Mouse (Mus musculus) urinary bladder, postnatal 14 days (tissue): ENCODE measurements around the gene Tbc1d13.
A peak's percentile ranks its signal among the peaks of the same experiment; 100 is the strongest.

Experiments
- DNase-seq: peaks from one replicate; pipeline ENCODE4 v3.0.0; 2021; ENCODE audit warnings: low spot score

The Tbc1d13 gene

DNA sequence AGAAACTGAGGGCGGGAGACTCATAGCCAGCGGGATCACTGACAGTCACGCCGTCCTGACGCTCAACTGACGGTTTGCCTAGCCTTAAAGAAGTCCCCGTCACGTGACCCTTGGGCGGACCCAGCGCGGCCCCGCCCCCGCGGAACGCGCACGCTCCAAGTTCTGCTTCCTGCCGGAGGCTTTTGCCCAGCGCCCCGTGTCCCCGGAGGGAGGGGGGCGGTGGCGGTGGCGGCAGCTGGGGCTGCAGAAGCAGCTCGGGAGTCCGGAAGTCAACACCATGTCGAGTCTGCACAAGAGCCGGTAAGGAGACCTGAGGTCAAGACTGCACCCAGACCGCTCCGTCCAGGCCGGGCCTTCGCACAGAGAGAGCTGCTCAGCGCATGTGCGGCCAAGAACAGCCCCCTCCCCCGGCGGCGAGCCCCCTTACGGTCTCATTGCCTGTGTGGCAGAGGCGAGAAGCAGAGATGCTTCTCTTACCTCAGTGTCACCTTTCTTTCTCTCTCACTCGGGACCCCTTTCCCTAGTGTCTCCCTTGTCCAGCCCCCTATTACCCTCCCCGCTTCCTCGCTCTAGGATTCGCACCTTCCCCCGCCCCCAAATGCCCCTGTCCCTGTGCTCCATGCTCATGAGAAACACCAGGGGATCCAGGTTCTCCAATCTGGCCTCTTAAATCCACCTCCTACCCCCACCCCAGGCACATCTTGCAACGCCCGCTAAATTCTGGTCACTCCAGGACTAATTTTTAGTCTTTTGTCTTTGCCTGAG is at the start of gene Tbc1d13:
Tbc1d13 (plus strand) TSS at position 134 of the 765 bp plus-strand sequence.
- DNase-seq, result peak; percentile 97

DNA sequence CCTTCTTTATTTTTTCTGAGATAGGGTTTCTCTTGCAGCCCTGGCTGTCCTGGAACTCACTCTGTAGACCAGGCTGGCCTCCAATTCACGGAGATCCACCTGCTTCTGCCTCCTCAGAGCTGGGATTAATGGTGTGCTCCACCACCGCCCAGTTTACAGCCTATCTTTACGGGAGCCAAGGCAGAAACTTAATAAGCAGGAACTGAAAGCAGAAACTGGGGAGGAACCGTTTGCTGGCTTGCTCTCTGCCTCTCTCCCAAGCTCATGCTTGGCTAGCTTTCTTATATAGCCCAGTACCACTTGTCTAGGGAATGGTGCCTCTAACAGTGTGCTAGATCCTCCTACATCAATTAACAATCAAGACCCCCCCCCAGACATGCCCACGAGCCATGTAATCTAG is 49.4 kb upstream of the Tbc1d13 start:
- DNase-seq, result no peak

DNA sequence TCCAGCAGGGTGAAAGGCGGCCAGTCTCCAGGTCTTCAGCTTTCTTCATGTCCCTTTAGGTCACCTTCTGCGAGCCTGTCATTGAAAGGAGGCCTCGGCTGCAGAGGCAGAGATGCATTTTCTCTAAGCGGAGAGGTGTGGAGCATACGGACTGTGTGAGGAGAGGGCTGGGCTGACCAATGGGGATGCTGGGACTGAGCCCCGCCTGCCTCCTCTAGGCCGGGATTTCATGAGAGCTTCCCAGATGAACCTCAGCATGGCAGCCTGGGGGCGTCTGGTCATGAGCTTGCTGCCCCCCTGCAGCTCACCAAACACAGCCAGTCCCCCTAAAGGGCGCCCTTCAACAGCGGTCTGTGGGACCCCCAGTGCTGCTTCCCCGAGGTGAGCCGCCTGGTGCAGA is 48.9 kb upstream of the Tbc1d13 start:
- DNase-seq, result no peak

DNA sequence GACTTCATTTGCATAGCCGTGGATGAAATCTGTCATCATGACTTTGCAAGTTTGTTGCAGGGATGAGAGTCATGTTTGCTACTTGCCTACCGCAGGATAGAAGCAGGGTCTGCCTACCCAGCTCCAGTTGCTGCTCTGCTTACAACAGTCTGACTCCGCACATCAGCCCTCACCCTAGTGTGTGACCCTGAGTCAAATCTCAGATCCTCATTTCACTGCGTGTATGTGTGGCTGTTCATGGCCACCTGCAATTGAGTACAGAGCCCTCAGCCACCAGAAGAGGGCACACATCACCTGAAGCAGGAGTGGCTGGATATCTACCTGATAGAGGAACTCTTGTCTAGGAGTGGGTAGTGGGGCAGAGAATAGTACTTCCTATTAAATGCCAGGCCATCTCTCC is 46.2 kb upstream of the Tbc1d13 start:
- DNase-seq, result no peak

DNA sequence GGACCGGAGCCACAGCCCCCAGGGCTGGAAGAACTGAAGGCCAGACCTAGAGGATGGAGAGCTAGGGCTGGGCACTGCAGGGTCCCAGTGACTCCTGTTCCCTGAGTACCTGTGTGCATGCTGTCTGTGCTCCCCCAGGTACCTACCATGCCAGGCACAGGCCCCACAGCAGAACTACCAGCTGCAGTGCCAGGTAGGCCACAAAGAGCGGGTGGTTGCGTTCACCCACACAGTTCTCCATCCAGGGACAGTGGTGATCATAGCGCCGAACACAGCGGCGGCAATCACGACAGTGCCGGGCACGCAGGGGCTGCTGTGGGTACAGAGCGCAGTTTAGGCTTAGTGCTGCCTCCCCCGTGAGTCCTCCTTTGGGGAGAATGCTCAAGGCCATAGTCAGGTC is 42.0 kb upstream of the Tbc1d13 start:
- DNase-seq, result no peak

DNA sequence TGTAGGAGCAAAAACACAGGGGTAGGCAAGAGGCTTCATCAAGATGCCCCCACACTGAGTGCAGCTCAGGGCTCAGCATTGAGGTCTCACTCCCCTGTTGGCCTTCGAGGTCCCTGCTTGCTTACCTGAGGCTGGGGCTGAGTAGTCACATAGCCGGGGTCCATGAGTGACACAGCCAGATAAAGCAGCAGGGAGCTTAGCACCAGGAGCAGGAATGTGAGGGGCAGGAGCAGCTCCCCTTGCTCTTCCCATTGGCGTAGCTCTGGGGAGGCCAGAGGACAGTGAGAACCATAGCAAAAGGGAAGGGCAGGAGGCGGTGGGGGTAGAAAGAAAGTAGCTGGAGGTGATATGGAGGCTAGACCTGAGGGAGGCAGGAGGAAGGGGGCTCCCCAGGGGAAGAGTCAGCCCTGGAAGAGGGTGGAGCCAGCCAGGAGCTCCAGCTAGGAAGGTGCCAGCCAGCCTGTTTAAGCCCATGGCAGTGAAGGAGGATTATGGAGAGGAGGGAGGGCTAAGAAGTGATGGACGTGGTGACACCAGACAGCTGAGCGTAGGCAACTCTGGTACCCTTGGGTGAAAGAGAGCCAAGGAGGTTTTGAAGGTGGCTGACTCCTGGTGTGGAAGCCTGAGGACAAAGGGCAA is 41.1 kb upstream of the Tbc1d13 start:
- no peak for DNase-seq

DNA sequence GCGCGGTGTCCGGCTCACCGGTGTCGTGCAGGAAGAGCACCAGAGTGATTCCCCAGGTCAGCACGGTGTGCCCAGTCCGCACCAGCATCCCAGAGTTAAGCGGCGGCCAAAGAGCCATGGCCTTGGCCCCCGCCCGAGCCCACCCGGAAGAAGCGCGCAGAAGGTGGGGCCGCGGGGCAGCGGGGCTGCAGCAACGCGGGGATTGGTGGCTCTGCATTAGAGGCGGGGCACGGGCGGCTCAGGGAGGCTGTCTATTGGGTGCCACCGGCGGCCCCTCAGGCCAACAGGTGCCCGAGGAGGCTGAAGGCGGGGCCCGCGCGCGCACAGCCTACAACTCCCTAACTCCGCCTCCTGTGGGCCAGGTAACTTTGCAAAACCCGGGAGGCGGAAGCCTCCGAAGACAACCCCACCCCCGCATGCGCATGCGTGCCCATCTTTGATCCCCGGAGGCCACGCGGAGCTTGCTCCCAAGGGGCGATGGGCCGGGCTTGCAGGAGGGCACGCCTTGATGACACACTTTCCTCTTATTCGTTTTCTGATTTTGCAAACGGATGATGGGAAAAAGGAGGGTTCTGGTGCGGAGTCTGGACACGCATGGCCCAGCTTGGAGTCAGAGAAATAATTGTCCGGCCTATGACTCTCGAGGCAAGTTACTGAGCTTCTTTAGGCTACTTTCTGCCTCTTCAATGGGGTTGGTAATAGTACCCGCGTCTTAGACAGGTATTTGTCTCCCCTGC is 39.9 kb upstream of the Tbc1d13 start, which contains the start of gene Zdhhc12:
Zdhhc12 (minus strand) TSS at position 178 of the 737 bp plus-strand sequence.
- peak; percentile 98 for DNase-seq

DNA sequence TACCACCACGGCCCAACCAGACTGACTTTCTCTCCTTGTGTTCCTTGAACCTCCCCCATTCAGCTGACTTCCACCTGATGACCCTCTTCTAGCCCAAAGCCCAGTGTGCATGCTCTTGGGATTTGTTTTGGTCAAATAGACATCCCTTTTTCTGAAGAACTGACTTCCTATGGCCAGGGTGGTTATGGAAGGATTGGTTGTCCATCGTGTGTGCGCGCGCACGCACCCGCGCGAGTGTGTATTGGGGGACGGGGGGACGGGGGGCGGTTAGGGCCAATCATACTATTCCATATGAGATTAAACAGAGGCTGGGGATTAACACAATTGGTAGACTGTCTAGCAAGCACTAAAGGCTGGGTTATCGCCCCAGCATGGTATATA is 39.3 kb upstream of the Tbc1d13 start:
- no peak for DNase-seq

DNA sequence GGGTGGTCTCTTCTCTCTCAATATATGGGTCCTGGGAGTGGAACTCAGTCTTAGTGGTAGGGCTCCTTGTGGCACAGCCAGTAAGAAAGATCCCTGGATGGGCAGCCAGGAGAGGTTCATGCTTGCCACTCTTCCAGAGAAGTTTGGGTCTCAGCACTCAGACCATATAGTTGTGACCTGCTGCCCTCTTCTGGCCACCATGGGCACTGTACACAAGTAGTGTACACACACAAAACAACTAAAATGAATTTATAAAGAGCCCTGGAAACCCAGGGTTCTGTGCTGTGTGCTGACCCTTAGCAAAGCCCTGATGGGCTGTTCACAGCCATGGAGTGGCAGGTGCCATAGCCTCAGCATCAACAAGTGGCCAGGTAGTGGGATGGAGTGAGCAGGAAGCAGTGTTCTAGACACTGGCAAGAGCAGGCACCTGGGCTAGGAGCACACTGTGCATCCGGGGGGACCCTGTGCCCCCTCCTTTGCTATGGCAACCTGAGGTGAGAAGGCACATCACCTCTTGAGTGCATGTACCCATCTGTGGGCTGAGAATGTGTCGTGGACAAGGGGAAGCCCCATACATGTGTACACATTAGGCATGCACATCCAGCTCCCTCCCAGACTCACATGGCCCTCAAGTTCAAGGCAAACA is 37.5 kb upstream of the Tbc1d13 start:
- DNase-seq, result peak; percentile 67

DNA sequence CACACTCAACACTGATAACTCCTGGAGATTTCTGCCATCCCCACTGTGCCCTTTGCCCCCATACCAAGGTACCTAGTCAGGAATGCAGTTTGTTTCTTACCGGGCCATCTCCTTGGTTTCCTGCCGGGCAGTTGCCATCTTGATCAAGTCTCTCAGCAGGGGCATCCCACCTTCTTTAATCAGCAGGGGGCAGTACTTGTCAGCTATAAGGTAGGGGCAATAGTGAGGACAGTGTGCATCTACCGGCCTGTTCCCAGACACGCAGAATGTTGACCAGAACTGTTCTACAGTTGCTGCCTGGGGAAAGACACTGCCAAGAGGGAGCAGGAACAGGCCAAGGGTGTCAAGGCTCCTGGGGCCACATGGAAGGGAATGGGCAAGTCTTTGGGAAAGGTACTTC is 33.3 kb upstream of the Tbc1d13 start:
- DNase-seq, result no peak

DNA sequence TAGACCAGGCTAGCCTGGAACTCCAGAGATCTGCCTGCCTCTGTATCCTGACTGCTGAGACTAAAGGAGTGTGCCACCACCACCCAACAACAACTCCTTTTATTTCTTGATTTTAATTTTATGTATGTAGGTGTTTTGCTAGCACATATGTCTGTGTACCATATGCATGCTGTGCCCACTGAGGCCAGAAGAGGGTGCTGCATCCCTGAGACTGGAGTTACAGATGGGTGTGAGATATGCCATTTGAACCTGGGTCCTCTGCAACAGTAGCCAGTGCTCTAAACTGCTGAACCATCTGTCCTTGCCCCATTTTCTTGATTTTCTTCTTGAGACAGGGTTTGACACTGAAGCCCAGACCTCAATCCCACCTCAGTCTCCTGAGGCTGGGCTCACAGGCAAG is 27.2 kb upstream of the Tbc1d13 start:
- DNase-seq, result peak; percentile 59

DNA sequence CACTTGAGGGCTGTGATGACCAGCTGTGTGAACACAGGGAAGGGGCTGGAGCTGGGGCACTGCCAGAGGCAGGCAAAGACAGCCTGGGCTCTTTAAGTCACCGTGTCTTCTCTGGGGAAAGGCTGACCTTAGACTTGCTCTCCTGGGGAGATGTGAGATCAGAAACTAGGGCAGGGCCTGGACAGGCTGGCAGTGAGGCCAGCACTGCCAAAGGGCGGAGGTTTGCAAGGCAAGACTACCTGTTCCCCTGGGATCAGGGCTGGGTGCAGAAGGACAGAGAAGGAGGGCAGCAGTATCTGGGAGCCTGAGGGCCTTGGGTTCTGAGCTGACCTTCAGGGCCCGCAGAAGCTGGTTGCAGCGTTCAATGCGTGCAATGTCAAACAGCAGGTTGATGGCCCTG is 25.9 kb upstream of the Tbc1d13 start:
- no peak for DNase-seq

DNA sequence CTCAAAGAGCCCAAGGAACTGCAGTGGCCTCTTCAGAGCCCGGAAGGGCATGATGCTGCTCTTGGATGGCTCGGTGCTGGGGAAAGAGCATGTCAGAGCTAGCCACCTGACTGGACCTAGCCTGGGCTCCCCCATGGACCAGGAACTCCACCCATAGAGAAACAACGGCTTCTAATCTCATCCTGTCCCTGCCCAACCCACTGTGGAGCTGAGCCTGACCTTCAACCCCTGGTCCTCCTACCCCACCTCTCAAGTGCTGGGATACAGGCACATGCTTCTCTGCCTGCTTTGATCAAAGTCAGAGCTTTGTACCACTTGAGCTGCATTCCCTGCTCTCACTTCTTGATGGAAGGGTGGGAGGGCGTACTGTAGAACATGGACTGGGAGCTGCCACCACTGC is 25.3 kb upstream of the Tbc1d13 start:
- no peak for DNase-seq

DNA sequence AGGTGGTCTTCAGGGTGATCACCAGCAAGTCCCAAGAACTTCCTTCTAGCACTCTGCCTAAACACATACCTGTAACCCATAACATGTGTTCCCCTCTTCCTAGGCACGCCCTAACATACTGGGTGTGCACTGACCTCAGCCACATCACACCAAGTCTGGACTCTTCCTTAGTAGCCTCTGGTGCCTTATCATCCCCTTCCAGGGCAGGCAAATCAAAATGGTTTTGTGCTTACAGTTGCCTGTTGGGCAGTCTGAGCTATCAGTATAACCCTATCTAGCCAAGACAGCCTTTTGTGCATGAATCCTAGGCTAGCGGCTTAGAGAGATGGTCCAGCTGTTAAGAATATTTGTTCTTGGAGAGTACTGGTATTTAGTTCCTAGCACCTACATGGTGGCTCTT is 22.0 kb upstream of the Tbc1d13 start:
- no peak for DNase-seq

DNA sequence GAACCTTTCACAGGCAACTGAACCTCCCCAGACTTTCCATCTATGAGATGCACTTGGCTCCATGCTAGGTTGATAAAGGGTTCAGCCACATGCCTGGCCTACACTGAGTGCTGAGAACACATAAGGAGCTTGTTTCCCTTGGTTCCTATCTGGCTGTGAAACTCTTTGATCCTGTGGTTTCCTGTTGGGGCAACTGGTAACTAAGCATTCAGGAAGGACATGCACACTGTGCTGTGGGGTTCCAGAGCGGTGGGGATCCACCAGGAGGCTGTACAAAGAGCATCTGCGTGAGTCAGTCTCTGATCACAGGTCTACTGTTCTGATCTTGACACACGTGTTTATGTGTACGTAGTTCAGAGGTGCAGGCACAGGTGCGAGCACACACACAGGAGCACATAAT is 21.0 kb upstream of the Tbc1d13 start:
- DNase-seq, result no peak

DNA sequence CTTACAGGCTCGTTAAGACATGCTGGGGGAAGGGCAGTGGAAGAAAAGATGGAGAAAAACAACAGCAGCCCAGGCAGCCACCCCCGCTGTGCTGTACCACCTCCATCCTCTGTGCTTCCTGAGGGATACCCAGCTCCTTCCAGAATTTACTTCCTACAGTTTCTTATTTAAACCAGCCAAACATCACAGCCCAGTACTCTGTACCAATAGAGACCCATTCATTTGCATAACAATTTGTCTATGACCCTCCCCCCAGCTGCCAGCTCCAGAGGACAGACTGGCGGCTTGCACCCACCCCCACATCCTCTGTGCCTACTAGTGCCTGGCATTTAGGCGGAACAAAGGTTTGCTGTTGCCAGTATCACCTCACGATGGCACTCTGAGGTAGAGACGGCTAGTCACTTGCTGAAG is 13.9 kb upstream of the Tbc1d13 start:
- DNase-seq, result no peak

DNA sequence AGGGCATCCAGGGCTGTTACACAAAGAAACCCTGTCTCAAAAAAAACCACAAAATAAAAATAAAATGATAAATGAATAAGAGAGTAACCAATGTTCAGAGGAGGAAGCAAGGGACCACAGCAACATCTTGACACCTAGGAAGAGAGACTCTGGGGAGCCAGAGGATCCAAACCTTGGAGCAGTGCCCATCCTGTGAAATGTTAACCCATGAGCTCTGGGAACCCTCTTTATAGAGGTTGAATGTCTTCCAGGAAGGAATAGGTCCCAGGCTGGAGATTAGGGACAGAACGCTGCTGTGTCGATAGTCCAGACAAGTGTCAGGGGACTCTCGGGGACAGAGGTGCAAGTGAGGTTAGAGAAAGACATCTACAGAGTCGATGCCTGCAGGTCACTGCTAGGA is 13.3 kb upstream of the Tbc1d13 start:
- DNase-seq, result no peak

DNA sequence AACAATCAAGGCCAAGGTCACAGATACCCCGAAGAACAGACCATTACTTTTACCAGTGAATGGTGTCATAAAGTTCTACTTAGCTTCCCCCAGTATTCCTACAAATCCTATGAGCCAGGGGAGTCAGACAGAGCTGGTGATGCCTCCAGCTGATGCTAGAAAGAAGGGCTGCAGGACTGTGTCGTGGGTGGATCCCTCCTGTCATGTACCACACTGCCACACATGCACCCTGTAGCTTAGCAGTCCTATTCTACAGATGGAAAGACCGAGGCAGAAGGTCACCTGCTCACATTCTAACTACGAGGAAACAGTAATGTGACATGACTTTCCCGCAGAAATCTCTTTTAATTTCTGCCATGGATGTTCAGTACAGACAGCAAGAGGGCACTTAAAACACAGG is 10.8 kb upstream of the Tbc1d13 start:
- no peak for DNase-seq

DNA sequence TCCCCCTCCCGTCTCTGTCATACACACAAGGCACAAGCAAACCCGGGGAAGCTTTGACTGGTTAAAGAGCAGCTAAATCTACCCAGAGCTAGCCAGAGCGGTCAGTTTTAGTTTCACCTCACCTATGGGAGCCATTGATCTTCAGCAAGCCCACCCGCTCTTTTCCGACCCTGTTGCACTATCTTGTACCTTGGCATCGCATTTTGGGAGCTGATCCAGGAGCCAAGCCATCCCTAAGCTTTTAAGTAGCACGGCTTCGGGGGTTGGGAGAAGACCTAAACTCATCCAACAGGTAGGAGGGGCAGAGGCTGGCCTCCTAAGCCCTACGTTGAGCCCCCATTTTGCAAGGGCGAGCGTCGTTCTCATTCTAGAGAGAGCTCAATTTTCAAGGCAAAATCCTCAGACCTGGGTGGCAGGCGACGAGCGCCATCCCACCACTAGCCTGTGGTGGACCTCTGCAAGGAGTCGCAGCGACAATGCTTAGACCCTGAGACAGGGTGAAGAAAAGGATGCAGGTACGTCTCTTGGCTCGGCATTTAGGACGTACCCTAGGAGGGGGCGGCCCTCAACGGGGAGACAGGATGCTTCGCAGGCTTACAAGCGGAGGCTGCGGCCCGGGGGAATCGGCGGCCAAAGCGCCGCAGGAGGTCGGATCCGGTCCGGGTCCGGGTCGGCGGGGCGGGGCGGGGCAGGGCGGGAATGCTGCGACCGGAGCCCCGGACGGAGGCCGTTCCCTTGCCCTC is 9.6 kb upstream of the Tbc1d13 start:
- DNase-seq, result no peak

DNA sequence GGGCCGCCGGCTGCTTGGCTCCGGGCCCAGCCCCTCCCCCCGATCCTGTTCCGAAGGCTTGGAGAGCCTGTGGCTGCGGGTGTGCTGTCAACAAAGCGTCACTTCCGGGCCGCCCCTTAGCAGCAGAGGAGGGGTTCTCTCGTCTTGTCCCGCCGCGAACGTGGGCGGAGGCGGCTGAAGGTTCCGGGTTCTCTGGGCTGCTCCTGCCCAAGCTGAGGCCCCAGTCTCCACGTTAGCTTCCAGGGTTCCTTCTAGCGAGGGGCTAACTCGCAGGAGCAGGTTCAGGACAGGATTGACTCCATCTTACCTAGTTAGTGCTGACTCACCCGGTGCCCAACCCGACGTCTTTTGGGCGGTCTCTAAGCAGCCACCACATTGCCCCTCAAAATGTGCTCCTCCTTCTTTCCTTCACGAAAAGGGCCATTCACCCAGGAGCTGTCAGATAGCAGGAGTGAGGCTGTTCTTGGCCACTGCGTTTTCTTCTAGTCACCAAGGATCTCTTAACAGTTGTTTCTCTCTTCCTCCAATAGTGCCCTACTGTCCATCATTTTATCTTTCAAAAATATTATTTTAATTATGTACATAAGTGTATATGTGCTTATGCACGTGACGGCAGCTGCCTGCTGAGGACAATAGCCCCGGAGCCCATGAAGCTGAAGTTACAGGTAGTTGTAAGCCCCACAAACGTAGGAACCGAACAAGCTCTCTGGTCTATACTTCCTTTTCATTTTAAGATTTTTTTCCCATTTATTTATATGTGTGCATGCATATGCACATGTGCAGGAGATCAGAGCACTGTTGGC is 8.9 kb upstream of the Tbc1d13 start, which contains the start of gene Zer1:
Zer1 (minus strand) TSS at position 114 of the 803 bp plus-strand sequence.
- peak; percentile 97 for DNase-seq

DNA sequence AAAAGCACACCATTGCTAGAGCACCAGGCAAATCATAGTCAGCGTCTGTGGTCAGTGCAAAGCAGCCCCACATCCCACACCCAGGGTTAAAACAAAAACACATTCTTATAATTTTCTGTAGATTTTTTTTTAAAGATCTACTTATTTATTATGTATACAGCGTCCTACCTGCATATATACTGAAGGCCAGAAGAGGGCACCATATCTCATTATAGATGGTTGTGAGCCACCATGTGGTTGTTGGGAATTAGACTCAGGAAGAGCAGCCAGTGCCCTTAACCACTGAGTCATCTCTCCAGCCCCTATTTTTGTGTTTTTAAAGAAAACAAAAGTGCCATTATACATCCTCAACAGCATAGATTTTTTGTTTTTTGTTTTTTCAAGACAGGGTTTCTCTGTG is 4.8 kb upstream of the Tbc1d13 start:
- peak; percentile 15 for DNase-seq
